Mouse (Mus musculus): Measurements from ENCODE around the gene C1s1. TPM values are rescaled to one million over a fixed set of nuclear protein-coding genes. Genes with fewer than 3 reads are reported as not detected.
"Not testable (repeated sequence)": the region's sequence is repeated elsewhere in the genome, so short reads cannot be mapped to it uniquely, and the experiment has no call there.

C1s1 gene
- polyA plus RNA-seq, 1 experiment from 2014 or later = 0.80 TPM

DNA sequence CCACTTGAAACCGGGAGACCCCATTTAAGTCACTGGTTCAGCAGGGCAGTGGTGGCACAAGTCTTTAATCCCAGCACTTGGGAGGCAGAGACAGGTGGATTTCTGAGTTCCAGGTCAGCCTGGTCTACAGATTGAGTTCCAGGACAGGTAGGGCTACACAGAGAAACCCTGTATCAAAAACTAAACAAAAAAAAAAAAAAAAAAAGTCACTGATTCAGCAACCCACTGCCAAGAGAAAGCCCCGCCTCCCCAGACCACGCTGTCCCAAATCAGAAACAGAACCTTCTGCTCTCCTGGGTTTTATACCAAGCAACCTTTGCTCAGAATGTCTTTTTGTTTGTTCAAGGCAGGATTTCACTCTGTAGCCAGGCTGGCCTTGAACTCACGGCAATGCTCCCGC is 33.0 kb downstream of the C1s1 start:
- H3K4me1 ChIP-seq; H3K27ac ChIP-seq (replicated peaks); H3K9me3 ChIP-seq; H3K4me3 ChIP-seq; H3K9ac ChIP-seq (replicated peaks); H3K4me2 ChIP-seq (replicated peaks); H3K36me3 ChIP-seq; ATAC-seq (ENCODE audit: low FRiP score, low read depth); H3K27me3 ChIP-seq: not testable (repeated sequence)
- WGBS = 82% methylated on average over 5 of the region's 5 CpGs

DNA sequence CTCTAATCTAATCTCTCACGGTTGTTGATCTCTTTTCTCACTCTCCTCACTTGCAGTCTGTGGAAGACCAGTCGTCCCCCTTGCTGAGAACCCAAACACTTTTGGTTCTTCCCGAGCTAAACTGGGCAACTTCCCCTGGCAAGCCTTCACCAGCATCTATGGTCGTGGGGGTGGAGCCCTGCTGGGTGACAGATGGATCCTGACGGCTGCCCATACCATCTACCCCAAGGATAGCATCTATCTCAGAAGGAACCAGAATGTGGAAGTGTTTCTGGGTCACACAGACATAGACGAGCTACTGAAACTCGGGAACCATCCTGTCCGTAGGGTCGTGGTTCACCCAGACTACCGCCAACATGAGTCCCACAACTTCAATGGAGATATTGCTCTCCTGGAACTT is 33.9 kb downstream of the C1s1 start:
- ATAC-seq (ENCODE audit: low FRiP score, low read depth) = no peak
- Histone ChIP-seq H3K27me3 (no peaks in the 10 kb centered on the region), H3K27ac (replicated peaks) (no peak overlapping the region), H3K4me3 (no peak overlapping the region), H3K4me2 (replicated peaks) (no peak overlapping the region), H3K4me1 (no peaks in the 10 kb centered on the region), H3K9me3 (no peaks in the 10 kb centered on the region), H3K36me3 (no peaks in the 10 kb centered on the region), H3K9ac (replicated peaks) (no peak overlapping the region)
- WGBS = 81% methylated on average over 10 of the region's 10 CpGs

GRCm38 (mm10) chr6:124506991-124507390 is 35.2 kb downstream of the C1s1 start:
- H3K4me2 ChIP-seq (replicated peaks) = no peak overlapping the region
- no peak overlapping the region for H3K27ac ChIP-seq (replicated peaks)
- H3K36me3 ChIP-seq = no peaks in the 10 kb centered on the region
- no peaks in the 10 kb centered on the region for H3K9me3 ChIP-seq
- no peak overlapping the region for H3K9ac ChIP-seq (replicated peaks)
- H3K4me3 ChIP-seq = no peak overlapping the region
- no peak for ATAC-seq (ENCODE audit: low FRiP score, low read depth)
- no peaks in the 10 kb centered on the region for H3K27me3 ChIP-seq
- 90% methylated on average over 6 of the region's 6 CpGs for WGBS
- H3K4me1 ChIP-seq = no peaks in the 10 kb centered on the region

- Histone ChIP-seq H3K36me3 (no peaks in the 10 kb centered on the region), H3K4me3 (no peak overlapping the region), H3K9ac (replicated peaks) (no peak overlapping the region), H3K9me3 (no peaks in the 10 kb centered on the region), H3K4me1 (no peaks in the 10 kb centered on the region), H3K27me3 (no peaks in the 10 kb centered on the region), H3K27ac (replicated peaks) (no peak overlapping the region), H3K4me2 (replicated peaks) (no peak overlapping the region)
- 83% methylated on average over 4 of the region's 4 CpGs for WGBS
- no peak for ATAC-seq (ENCODE audit: low FRiP score, low read depth)
Measured at GRCm38 (mm10) chr6:124505028-124505427, 37.1 kb downstream of the C1s1 start.

DNA sequence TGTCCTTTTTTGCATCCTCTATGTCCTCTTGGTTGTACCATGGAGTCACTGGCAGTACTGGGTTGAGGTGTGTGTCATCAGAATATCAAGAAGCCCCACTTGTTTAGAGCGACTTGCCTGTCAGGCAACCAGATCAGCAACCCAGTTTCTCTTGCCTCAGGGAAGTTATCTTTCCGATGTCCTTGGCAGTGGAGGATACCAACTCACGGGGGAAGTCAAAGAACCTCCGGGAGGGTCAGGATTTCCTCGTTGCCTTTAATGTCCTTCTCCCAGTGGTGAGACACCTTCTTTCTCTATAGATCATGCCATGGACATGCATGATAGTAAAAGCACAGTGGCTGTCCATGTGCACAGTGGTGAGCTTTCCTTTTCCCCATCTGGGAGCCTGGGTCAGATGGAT is 40.1 kb downstream of the C1s1 start:
- 97% methylated on average over 5 of the region's 5 CpGs for whole genome bisulfite sequencing

GRCm38 (mm10) chr6:124501473-124501872 is 40.7 kb downstream of the C1s1 start:
- no peak for ATAC-seq (ENCODE audit: low FRiP score, low read depth)
- Histone ChIP-seq H3K9me3 (no peaks in the 10 kb centered on the region), H3K4me3 (no peak overlapping the region), H3K4me1 (no peaks in the 10 kb centered on the region), H3K9ac (replicated peaks) (no peak overlapping the region), H3K27ac (replicated peaks) (no peak overlapping the region), H3K4me2 (replicated peaks) (no peak overlapping the region), H3K36me3 (no peaks in the 10 kb centered on the region), H3K27me3 (no peaks in the 10 kb centered on the region)
- 77% methylated on average over 4 of the region's 4 CpGs for WGBS

More for the DNA sequence above, 40.1 kb downstream of the C1s1 start:
- Histone ChIP-seq H3K9me3 (no peaks in the 10 kb centered on the region), H3K36me3 (no peaks in the 10 kb centered on the region), H3K27ac (replicated peaks) (no peak overlapping the region), H3K4me1 (no peaks in the 10 kb centered on the region), H3K27me3 (no peaks in the 10 kb centered on the region), H3K4me2 (replicated peaks) (no peak overlapping the region), H3K9ac (replicated peaks) (no peak overlapping the region), H3K4me3 (no peak overlapping the region)
- no peak for ATAC-seq (ENCODE audit: low FRiP score, low read depth)

DNA sequence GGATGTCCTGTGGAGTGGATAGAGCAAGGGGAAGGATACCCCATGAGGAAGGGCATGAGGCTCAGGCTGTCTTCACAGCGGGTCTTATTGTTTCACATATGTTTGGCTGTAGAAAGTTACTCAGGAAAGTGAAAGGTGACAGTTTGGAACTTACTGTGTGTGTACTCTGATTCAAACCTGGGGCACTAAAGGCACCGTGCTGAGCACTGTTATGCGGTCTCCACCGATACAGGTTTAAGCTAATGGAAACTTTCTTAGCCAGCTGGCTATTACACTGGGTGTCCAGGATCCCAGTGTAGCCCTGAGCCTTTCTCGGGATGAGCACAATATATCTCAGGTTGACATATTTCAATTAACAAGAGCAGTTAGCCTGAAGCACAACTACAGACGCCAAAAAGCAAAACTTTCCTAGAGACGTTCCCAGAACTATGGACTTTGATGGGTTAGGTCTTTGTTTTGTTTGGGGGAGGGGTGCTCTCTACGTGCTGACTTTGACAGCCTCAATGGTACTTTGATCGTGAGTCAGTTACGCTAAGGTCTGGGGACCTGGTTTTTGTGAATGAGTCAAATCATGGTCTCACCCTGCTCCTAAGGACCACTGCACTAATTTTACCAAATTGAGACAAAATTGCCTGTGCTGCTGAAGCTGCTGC is 42.1 kb downstream of the C1s1 start:
- no peak overlapping the region for H3K27ac ChIP-seq (replicated peaks)
- no peak overlapping the region for H3K4me3 ChIP-seq
- no peaks in the 10 kb centered on the region for H3K4me1 ChIP-seq
- no peak for ATAC-seq (ENCODE audit: low FRiP score, low read depth)
- no peak overlapping the region for H3K9ac ChIP-seq (replicated peaks)
- H3K4me2 ChIP-seq (replicated peaks) = no peak overlapping the region
- H3K36me3 ChIP-seq = no peaks in the 10 kb centered on the region
- WGBS = 48% methylated on average over 10 of the region's 10 CpGs
- peaks cover 3% of the 10 kb centered on the region; the same call in 1 of the 2 replicates for H3K9me3 ChIP-seq
- H3K27me3 ChIP-seq = no peaks in the 10 kb centered on the region

DNA sequence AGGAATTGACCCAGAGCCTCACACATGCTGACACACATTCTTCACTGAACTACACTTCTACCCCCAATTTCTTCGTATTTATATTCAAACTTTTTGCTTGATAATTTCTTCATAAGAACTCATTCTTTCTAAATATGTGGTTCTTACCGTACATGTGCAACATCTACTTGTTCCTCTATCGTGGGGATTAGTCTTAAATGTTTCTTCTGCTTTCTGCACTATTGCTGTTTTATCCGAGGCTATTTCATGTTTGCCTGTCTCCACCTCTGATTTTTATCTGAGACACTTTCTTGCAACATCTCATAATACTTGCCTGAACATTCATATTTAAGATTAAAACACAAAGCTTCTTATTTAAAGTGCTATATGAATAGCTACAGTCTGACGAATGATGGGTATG is 46.1 kb downstream of the C1s1 start:
- ATAC-seq (ENCODE audit: low FRiP score, low read depth) = no peak
- whole genome bisulfite sequencing = 90% methylated on average over 5 of the region's 5 CpGs

GRCm38 (mm10) chr6:124493886-124494285 is 48.3 kb downstream of the C1s1 start:
- 89% methylated on average over 5 of the region's 5 CpGs for WGBS
- Histone ChIP-seq H3K27ac (replicated peaks) (no peak overlapping the region), H3K27me3 (no peaks in the 10 kb centered on the region), H3K9me3 (peaks cover 3% of the 10 kb centered on the region; the same call in 1 of the 2 replicates), H3K4me1 (no peaks in the 10 kb centered on the region), H3K9ac (replicated peaks) (no peak overlapping the region), H3K36me3 (no peaks in the 10 kb centered on the region), H3K4me2 (replicated peaks) (no peak overlapping the region), H3K4me3 (no peak overlapping the region)
- no peak for ATAC-seq (ENCODE audit: low FRiP score, low read depth)

More for the DNA sequence above, 46.1 kb downstream of the C1s1 start:
- H3K27ac ChIP-seq (replicated peaks) = no peak overlapping the region
- H3K4me3 ChIP-seq = no peak overlapping the region
- no peaks in the 10 kb centered on the region for H3K27me3 ChIP-seq
- H3K4me1 ChIP-seq = no peaks in the 10 kb centered on the region
- no peak overlapping the region for H3K9ac ChIP-seq (replicated peaks)
- no peaks in the 10 kb centered on the region for H3K36me3 ChIP-seq
- no peak overlapping the region for H3K4me2 ChIP-seq (replicated peaks)
- peaks cover 3% of the 10 kb centered on the region; the same call in 1 of the 2 replicates for H3K9me3 ChIP-seq

DNA sequence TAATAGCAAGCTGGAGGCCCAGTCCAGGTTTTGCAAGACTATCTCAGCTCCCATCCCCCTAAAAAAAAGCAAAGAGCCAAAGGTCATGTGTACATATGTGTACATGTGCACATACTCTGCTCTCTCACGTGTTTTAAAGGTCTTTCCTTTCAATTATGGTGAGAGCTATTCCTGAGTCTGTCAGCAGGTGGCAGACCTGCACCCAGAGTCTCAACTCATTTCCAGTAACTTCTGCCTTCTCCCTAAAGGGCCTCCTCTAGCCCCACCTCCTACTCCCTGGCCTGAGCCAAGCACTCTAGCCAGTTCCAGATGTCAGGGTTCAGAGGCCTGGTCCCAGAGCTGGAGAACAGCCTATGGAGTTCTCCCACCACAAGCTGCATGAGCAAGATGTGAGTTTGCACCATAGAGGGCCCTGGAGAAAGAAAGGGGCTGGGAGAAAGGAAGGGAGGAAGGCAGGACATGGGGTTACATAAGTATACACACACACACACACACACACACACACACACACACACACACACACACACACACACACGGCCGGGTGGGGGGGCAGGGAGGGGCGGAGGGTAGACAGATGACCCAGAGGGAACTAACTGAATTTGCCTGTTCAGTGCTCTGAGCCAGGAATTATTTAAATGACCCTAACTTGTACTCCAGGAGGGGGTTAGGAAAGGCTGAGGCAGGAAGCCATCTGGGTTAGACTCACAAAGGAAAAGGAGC is 49.2 kb downstream of the C1s1 start, which contains the start of gene C1rl:
C1rl (plus strand) TSS at position 272 of the 720 bp plus-strand sequence.
- Histone ChIP-seq H3K9me3 (peaks cover 3% of the 10 kb centered on the region; the same call in 1 of the 2 replicates), H3K27me3 (no peaks in the 10 kb centered on the region), H3K4me2 (replicated peaks) (no peak within 1 kb of the TSS), H3K4me1 (no peaks in the 10 kb centered on the region), H3K4me3 (no peak within 1 kb of the TSS), H3K27ac (replicated peaks) (no peak within 1 kb of the TSS), H3K9ac (replicated peaks) (no peak within 1 kb of the TSS), H3K36me3 (no peaks in the 10 kb centered on the region)
- WGBS = 62% methylated on average over 3 of the region's 4 CpGs
- peak; percentile 81 for ATAC-seq (ENCODE audit: low FRiP score, low read depth)

- ATAC-seq (ENCODE audit: low FRiP score, low read depth) = no peak
- Histone ChIP-seq H3K4me2 (replicated peaks) (no peak overlapping the region), H3K4me3 (no peak overlapping the region), H3K36me3 (no peaks in the 10 kb centered on the region), H3K4me1 (no peaks in the 10 kb centered on the region), H3K9ac (replicated peaks) (no peak overlapping the region), H3K27me3 (no peaks in the 10 kb centered on the region), H3K9me3 (peaks cover 3% of the 10 kb centered on the region; the same call in 1 of the 2 replicates), H3K27ac (replicated peaks) (no peak overlapping the region)
- WGBS = 87% methylated on average over 6 of the region's 6 CpGs
Measured at GRCm38 (mm10) chr6:124491427-124491826, 50.7 kb downstream of the C1s1 start.

DNA sequence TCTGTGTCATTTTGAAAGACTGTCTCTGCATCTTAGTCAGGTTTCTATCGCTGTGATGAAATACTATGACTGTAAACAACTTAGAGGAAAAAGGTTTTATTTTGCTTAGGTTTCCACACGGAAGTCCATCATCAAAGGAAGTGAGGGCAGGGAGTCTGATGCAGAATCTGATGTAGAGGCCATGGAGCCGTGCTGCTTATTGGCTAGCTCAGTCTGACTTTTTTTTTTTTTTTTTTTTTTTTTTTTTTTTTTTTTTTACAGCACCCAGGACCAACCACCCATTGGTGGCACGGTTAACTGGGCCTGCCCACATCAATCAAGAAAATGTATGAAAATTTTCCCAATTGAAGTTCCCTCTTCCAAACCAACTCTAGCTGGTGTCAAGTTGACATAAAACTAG is 53.2 kb downstream of the C1s1 start:
- ATAC-seq (ENCODE audit: low FRiP score, low read depth) = no peak
- H3K36me3 ChIP-seq = no peaks in the 10 kb centered on the region
- no peak overlapping the region for H3K9ac ChIP-seq (replicated peaks)
- H3K4me2 ChIP-seq (replicated peaks) = no peak overlapping the region
- no peaks in the 10 kb centered on the region for H3K27me3 ChIP-seq
- no peaks in the 10 kb centered on the region for H3K4me1 ChIP-seq
- H3K9me3 ChIP-seq = no peaks in the 10 kb centered on the region
- no peak overlapping the region for H3K4me3 ChIP-seq
- WGBS = 82% methylated on average over 4 of the region's 4 CpGs
- H3K27ac ChIP-seq (replicated peaks) = no peak overlapping the region

Measured in midbrain, embryonic 12.5 days (tissue).